Mouse (Mus musculus) testis, adult 10 weeks (tissue): ENCODE results near the gene Btbd9. TPM values are rescaled to one million over a fixed set of nuclear protein-coding genes. Genes with fewer than 3 reads are reported as not detected.

Experiments used
- polyA plus RNA-seq: library from polyadenylated mRNA; stranded (reverse); fragments of 350-450 nt; fragmentation: Illumina TruSeq; extraction: RNeasy Lipid Tissue Mini Kit (QIAGEN cat#74804); gene quantifications from one replicate; pipeline ENCODE4 v1.2.3, GENCODE M21; 2014; ENCODE audit warnings: low read depth, low replicate concordance

Btbd9 gene
- 24.4 TPM for polyA plus RNA-seq

GRCm38 (mm10) chr17:30575941-30576773 is at the start of gene Btbd9:
Gene Btbd9, minus strand, starts transcription at chr17:30576488.

GRCm38 (mm10) chr17:30624132-30624531 is 47.8 kb upstream of the Btbd9 start, which contains the start of gene Dnah8:
Gene Dnah8, plus strand, starts transcription at chr17:30624354.

Other genes with a start within 250 kb of the Btbd9 start
- gene Dnah8, start 47.9 kb upstream of the Btbd9 start, polyA plus RNA-seq = 138 TPM
- gene Glo1, start 50.4 kb upstream of the Btbd9 start, polyA plus RNA-seq = 35.0 TPM